Mouse (Mus musculus) cerebellum, adult 2 months (tissue): ENCODE data around the gene Gtf3c6. TPM values are rescaled to one million over a fixed set of nuclear protein-coding genes. Genes with fewer than 3 reads are reported as not detected.
A peak's percentile ranks its signal among the peaks of the same experiment; 100 is the strongest.

Experiments
- DNase-seq, 2 experiments: peaks; one replicate each; pipeline ENCODE4 v3.0.0; 2021
- H3K27ac ChIP-seq: fragments of 200-500 bp; 2 replicates; pipeline ENCODE4 v1.5.1; 2012; ENCODE audit warnings: low read length, control low read depth, inconsistent platforms; ENCODE audit not compliant: insufficient read depth
- H3K27me3 ChIP-seq: fragments of 200-500 bp; 2 replicates; pipeline ENCODE4 v1.6.1; 2012; ENCODE audit warnings: inconsistent platforms, mild to moderate bottlenecking, low read length, moderate library complexity; ENCODE audit not compliant: control insufficient read depth, insufficient read depth
- H3K4me1 ChIP-seq: fragments of 200-500 bp; 2 replicates; pipeline ENCODE4 v1.6.1; 2011; ENCODE audit warnings: low read length; ENCODE audit not compliant: control insufficient read depth, insufficient read depth
- H3K4me3 ChIP-seq: fragments of 200-500 bp; replicated peaks from 2 replicates; pipeline ENCODE3; 2011; ENCODE audit warnings: mild to moderate bottlenecking, low read depth, low read length, control low read depth; ENCODE audit not compliant: insufficient read depth
- CTCF ChIP-seq: fragments of 200-500 bp; IDR thresholded peaks from 2 replicates; pipeline ENCODE4 v1.5.1; 2011; ENCODE audit warnings: low read depth, mild to moderate bottlenecking, control low read depth, low read length, moderate library complexity, borderline replicate concordance; ENCODE audit not compliant: insufficient read depth
- POLR2A ChIP-seq: fragments of 200-500 bp; IDR thresholded peaks from 2 replicates; pipeline ENCODE4 v1.6.1; 2011; ENCODE audit warnings: low read length, control low read depth, borderline replicate concordance; ENCODE audit not compliant: insufficient read depth
- WGBS: fragments of 180-500 bp; shearing (Covaris S2); methylation state at CpG from one replicate; pipeline ENCODE4 v1.1.7; 2018; 5-methylcytosine and 5-hydroxymethylcytosine counted together
- polyA plus RNA-seq: library from polyadenylated mRNA; depleted of rRNA; stranded (reverse); fragments of >200 nt; gene quantifications from 2 replicates; pipeline ENCODE4 v1.2.3, GENCODE M21; 2012

Gene Gtf3c6
- polyA plus RNA-seq, 1 experiment = 33.2 TPM

DNA sequence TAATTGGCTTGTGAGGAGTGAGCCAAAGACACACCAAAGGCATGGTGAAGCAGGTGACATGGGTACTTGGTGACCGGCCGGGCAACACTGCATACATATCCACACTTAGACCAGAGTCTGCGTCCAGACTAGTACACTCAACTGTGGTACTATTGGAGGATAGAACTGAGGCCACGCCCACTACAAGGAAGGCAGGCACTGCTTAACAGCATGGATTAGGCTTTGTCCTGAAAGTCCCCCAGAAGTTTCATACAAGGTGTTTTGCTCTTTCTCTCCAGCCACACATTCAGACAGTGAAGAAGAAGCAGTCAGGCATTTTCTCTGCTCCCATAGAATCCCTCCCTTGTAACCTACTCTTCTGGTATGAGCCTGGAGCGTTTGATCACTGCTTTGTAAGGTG is 1.2 kb downstream of the Gtf3c6 start:
- peaks cover 4% of the 10 kb centered on the region for H3K4me1 ChIP-seq
- peak; percentile 41 to 49 for DNase-seq
- H3K27ac ChIP-seq = no peak overlapping the region
- 1% methylated on average over 5 of the region's 5 CpGs for WGBS
- H3K27me3 ChIP-seq = no peaks in the 10 kb centered on the region
- peak overlapping the region; percentile 42 for H3K4me3 ChIP-seq
- no peak for TF ChIP-seq POLR2A
- no peak for TF ChIP-seq CTCF

DNA sequence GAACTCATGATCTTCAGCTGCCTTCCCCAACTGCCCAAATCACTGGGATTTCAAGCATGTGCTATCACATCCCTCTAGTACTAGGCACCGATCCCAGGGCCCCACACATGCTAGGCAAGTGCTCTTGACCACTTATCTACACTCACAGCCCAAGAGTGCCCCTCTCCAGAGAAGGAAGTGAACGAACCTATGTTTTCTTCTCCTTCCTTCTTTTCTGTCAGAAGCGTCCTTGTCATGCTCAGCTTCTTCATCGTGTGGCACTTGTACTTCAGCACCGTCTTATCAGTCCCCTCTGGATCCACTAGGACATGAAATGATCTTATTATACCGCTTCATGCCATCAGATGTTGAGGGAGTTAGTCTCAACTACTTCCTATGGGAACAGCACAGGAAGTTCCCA is 6.9 kb downstream of the Gtf3c6 start:
- TF ChIP-seq POLR2A (no peak), CTCF (no peak)
- Histone ChIP-seq H3K27me3 (no peaks in the 10 kb centered on the region), H3K4me1 (0 out of 2 replicates have a peak, but pooled peaks cover 2% of the 10 kb centered on the region), H3K4me3 (no peak overlapping the region), H3K27ac (no peak overlapping the region)
- no peak for DNase-seq
- 92% methylated on average over 6 of the region's 6 CpGs for WGBS

DNA sequence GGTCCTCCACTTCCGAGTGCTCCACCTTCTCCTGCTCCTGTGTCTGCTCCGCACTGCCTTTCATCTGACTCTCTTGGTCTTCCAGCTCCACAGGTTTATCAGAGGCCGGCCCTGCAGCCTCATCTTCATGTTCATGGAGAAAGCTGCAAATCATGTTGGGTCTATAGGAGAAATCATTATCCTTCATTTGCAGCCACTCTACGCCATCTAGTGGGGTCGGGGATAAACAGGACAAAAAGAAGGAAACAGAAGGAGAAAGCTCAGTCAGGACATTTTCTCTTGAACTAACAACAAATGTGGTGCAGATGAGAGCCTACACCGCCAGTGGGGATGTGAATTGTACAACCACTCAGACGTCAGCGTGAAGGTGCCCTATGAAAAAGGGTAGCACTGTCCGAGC is 8.3 kb downstream of the Gtf3c6 start:
- no peaks in the 10 kb centered on the region for H3K27me3 ChIP-seq
- WGBS = 84% methylated on average over 9 of the region's 9 CpGs
- H3K4me1 ChIP-seq = 0 out of 2 replicates have a peak, but pooled peaks cover 2% of the 10 kb centered on the region
- no peak overlapping the region for H3K4me3 ChIP-seq
- H3K27ac ChIP-seq = no peak overlapping the region
- no peak for TF ChIP-seq CTCF
- no peak for TF ChIP-seq POLR2A
- DNase-seq = no peak

DNA sequence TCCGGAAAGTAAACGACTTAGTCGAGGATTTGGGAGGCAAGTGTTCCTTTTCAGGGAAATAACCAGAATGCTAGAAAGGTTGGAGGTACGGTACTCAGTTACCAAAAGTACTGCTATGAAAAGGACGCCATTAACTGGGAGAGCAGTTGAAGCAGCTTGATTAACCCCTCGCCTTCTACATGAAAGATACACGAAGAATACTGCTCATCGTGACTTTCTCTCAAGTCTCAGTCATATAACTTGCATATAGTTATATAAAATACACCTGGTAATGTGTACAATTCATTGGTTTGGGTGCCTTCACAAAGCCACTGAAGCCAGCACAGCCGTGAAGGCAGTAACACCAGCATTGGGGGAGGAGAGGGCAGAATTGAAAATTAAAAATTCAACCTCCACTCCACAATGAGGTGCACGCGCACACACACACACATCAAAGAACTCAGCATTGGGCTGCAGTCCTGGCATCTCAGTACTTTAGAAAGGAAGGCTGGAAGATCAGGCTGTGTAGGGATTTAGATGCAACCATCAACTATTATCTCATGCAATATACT is 10.7 kb downstream of the Gtf3c6 start:
- peak in 1 of 2 experiments; percentile 13 for DNase-seq
- H3K27me3 ChIP-seq = no peaks in the 10 kb centered on the region
- peak overlapping the region; percentile 79 for H3K4me3 ChIP-seq
- TF ChIP-seq POLR2A (no peak), CTCF (no peak)
- 28% methylated on average over 11 of the region's 11 CpGs for WGBS
- H3K4me1 ChIP-seq = 0 out of 2 replicates have a peak, but pooled peaks cover 2% of the 10 kb centered on the region
- peak overlapping the region; percentile 37; the same call in 1 of the 2 replicates for H3K27ac ChIP-seq

DNA sequence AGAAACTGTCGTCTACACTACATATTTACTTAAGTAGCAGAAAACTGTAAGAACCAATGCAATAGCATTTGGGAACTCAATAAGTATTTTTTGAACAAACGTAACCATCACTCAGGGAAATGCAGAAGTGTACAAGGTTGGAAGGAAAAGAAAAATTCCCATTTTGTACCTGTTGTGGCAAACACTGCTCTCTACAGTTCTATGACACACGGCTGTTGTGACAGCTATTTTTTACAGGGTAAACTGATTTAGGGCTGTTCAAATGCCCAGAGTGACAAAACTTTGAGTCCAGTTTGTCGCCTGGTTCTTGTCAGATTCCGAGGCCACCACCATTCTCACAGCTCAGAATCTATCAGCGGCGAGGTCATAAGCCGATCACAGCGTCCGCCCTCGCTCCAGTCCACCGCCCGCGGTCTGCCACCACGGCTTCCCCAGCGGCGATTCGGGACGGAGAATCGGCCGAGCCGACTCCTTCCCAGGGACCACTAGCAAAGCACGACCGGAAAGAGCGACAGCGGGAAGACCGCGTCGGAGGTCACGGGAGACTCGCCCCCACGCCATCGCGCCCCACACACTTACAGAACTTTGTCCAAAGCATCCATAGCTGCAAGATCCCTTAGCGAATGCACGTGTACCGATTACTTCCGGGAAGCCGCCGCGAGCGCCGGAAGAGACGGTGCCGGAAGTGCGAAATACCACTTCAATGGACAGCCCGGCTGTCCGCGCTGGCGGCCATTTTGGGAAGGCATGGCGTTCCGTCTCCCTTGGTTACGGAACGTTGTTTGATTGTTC is 11.3 kb downstream of the Gtf3c6 start, which contains the start of gene Rpf2:
Rpf2 (minus strand) TSS at position 663 of the 792 bp plus-strand sequence.
- Histone ChIP-seq H3K4me3 (peak within 1 kb of the TSS; percentile 79), H3K27ac (peak within 1 kb of the TSS; percentile 37; the same call in 1 of the 2 replicates), H3K27me3 (no peaks in the 10 kb centered on the region), H3K4me1 (0 out of 2 replicates have a peak, but pooled peaks cover 2% of the 10 kb centered on the region)
- TF ChIP-seq POLR2A (peak; percentile 33; the same call in 1 of the 2 replicates), CTCF (no peak)
- 1% methylated on average over 54 of the region's 54 CpGs for WGBS
- peak; percentile 83 to 85 for DNase-seq

DNA sequence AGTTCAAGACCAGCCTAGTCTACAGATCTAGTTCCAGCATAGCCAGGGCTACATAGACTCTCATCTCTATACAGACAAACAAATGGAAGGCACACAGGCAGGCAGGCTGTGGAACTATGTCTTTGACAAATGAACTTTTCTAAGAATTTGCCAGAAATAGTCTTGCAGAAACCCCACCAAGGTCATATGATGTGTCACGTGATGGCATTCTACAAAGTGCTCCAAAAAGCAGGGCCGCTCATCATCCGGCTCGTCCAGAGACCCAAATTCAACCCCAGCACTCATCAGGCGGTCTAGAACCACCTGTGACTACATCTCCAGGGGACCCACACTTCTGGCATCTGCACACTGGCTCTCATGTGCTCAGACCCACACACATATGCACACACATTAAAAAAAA is 20.1 kb downstream of the Gtf3c6 start:
- no peak for DNase-seq
- Histone ChIP-seq H3K4me3 (no peak overlapping the region), H3K4me1 (no peaks in the 10 kb centered on the region), H3K27ac (no peak overlapping the region), H3K27me3 (no peaks in the 10 kb centered on the region)
- no peak for TF ChIP-seq POLR2A
- TF ChIP-seq CTCF = no peak
- WGBS = 91% methylated on average over 5 of the region's 5 CpGs

DNA sequence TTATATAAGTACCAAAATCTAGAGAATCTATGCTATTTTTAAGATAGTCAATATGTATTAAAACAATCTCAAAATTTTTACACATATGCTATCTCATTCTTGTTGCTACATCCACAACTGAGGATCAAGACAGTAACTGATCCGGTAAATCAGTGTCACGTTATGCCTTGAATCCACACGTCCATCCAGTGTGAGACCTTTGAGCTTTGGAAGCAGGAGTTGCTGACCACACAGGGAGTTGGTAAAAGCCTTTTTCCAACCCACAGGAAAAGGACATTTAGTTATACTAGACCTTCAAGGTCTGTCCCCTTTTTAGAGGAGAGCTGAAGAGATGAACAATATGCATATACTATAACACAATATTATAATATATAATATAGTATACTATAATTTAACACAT is 24.7 kb downstream of the Gtf3c6 start:
- H3K27ac ChIP-seq = no peak overlapping the region
- H3K4me1 ChIP-seq = no peaks in the 10 kb centered on the region
- WGBS = 82% methylated on average over 3 of the region's 3 CpGs
- DNase-seq = no peak
- TF ChIP-seq CTCF (no peak), POLR2A (no peak)
- H3K4me3 ChIP-seq = no peak overlapping the region
- H3K27me3 ChIP-seq = no peaks in the 10 kb centered on the region

DNA sequence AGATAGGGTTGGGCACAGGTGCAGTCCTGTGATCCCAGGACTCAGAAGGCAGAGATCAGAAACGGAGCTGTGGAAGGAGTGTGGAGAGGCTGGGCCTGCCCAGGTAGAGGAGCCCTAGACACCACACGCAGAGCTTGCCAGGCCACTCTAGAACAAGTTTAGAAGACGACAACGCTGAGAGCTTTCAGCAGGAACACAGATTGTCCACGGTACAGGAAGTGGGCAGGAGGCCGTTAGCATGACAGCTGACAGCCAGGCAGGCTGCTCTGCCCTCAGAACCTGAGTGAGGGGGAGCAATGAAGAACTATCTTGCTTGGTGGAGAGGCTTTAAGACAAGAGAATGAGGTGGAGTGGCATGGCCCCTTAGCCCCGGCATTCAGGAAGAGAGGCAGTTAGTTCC is 25.5 kb downstream of the Gtf3c6 start:
- no peak for TF ChIP-seq CTCF
- no peak for TF ChIP-seq POLR2A
- Histone ChIP-seq H3K27me3 (no peaks in the 10 kb centered on the region), H3K4me3 (no peak overlapping the region), H3K27ac (no peak overlapping the region), H3K4me1 (no peaks in the 10 kb centered on the region)
- DNase-seq = no peak
- 85% methylated on average over 7 of the region's 7 CpGs for WGBS
